Mouse (Mus musculus): Measurements from ENCODE around the gene Fndc9. TPM values are rescaled to one million over a fixed set of nuclear protein-coding genes. Genes with fewer than 3 reads are reported as not detected.

The Fndc9 gene
- total RNA-seq (2021), result 1 to 10 TPM; 2.9 to 3.4 TPM
- long read RNA-seq, experiment 1, partial matches to known transcripts, result 1 of 16 reads
- long read RNA-seq, experiment 1, other reads (novel, unspliced or antisense), result 12 of 16 reads
- long read RNA-seq, experiment 2, partial matches to known transcripts, result 0 of 22 reads
- long read RNA-seq, experiment 2, other reads (novel, unspliced or antisense), result 20 of 22 reads

- DNase-seq (ENCODE audit: low spot score in 2 of 2), result peak in 1 of 2 experiments; percentile 67
Observed at GRCm38 (mm10) chr11:46235334-46235733, at the start of gene Fndc9. Gene Fndc9 (plus strand): TSS chr11:46235531.

- no peak for DNase-seq (ENCODE audit: low spot score in 2 of 2)
Observed at GRCm38 (mm10) chr11:46188283-46188682, 47.0 kb upstream of the Fndc9 start.

DNA sequence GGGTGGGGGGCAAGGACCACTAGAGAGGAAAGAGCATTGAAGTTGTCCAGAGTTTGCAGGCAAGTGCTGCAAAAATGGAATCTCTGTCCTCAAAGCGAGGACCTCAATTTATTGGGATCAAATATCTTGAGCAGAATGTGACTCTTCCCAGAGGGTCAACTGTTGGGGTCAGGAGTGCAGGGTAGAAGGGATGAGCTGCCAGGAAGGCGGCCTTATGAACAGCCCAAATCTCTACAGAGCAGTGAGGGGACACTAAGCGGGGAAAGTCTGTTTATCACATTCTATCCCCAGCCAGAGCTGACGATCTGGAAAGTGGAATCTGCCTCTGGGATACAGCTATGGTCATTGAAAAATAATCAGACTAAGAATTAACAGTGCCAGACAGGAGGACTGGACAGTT is 41.2 kb upstream of the Fndc9 start:
- DNase-seq (ENCODE audit: low spot score in 2 of 2), result no peak

- no peak for DNase-seq (ENCODE audit: low spot score in 2 of 2)
Observed at GRCm38 (mm10) chr11:46200664-46201063, 34.7 kb upstream of the Fndc9 start.

DNA sequence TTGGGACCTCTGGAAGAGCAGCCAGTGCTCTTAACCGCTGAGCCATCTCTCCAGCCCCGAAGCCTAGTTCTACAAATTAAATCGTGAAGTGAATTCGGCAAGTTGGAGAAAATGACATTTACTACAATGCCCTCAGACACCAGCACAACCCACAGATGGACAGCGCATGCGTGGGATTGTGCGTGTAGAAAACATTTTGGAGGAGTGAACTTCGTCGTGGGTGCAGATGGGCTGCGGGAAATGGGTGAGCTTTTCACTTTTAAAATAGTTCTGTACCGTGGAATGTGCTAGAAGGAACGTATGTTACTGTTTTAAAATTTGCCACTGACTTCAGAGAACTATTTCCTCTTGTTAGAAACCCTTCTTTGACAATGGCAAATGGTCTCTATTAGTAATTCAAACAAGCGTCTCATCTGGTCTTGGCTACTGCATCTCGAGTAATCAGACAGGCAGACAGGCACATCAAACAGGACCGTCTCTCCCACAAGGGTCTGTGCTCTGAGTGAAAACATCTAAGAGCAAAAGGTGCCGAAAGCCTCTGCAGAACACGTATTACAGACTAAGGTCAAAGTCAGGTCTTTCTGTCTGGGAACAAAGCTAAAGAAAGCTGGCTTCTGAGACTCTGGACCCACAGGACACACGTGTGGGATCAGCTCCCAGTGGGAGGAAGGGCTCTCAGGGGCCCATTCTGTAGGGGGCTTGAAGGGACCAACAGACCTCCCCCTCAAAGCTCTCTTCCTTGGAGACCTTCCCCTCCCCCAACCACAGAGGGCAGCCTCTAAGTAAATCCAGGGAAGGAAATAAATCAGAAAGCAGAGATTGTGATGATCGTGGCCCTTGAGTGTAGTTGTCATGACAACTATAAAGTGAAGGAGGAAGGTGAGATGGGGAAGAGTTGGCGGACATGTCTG is 33.4 kb upstream of the Fndc9 start:
- peak; percentile 48 to 68 for DNase-seq (ENCODE audit: low spot score in 2 of 2)

- DNase-seq (ENCODE audit: low spot score in 2 of 2), result no peak
Observed at GRCm38 (mm10) chr11:46202547-46202887, 32.8 kb upstream of the Fndc9 start.

DNA sequence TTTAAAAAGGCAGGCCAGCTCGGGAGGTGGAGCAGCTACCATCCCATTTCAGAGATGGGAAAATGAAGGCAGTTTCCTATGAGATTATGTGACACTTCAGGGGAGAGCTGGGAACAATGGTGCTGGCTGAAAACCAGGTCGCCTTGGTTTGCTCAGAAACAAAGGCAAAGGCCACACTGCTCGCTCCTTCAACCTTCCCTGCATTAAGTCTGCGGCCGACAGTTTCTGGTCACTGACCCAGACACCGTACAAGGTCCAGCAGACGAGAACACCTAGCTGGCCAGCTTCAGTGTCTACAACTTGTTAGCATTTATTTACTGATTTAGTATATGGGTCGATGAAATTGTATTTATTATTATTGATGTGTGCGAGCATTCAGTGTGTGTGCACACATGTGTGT is 30.5 kb upstream of the Fndc9 start:
- no peak for DNase-seq (ENCODE audit: low spot score in 2 of 2)

GRCm38 (mm10) chr11:46205639-46206409 is 29.5 kb upstream of the Fndc9 start:
- DNase-seq (ENCODE audit: low spot score in 2 of 2), result no peak

GRCm38 (mm10) chr11:46209884-46210283 is 25.4 kb upstream of the Fndc9 start:
- DNase-seq (ENCODE audit: low spot score in 2 of 2), result no peak

DNA sequence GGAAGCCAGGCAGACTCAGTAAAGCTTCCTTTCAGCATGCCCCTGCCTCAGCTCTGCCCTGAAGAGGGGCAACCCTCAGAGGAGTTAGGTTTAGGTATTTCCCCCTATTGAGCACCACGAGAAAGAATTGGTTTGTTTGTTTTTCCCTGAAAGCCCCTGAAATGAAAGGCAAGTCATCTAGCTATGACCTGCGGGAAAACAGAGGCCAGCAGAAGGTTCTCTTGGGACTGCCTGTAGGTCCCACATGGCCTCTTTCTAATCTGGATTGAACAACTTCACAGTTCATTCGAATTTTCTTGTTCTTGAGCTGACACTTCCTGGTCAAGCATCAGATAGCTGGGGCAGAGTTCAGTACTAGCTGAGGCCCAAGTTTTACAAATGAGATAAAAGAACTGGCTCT is 23.5 kb upstream of the Fndc9 start:
- DNase-seq (ENCODE audit: low spot score in 2 of 2), result no peak

- no peak for DNase-seq (ENCODE audit: low spot score in 2 of 2)
Observed at GRCm38 (mm10) chr11:46213844-46214243, 21.5 kb upstream of the Fndc9 start.

GRCm38 (mm10) chr11:46214368-46215230 is 20.7 kb upstream of the Fndc9 start:
- no peak for DNase-seq (ENCODE audit: low spot score in 2 of 2)

GRCm38 (mm10) chr11:46215354-46215753 is 20.0 kb upstream of the Fndc9 start:
- DNase-seq (ENCODE audit: low spot score in 2 of 2), result peak; percentile 63 to 68

DNA sequence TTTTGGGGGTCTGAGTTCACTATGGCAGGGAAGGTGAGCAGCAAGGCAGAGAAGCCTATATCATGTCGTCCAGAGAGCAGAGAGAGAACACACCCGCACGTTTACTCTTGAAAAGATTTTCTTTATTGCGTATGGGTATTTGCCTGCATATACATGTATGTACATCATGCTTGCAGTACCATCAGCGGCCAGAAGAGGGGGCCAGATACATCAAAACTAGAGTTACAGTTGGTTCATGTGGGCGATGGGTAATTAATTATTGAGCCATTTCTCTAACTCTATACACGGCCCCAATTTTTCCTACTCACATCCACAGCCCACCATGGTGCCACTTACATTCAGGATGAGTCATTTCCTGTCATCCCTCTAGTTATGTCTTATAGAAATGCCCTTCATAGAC is 18.7 kb upstream of the Fndc9 start:
- peak in 1 of 2 experiments; percentile 62 for DNase-seq (ENCODE audit: low spot score in 2 of 2)

- no peak for DNase-seq (ENCODE audit: low spot score in 2 of 2)
Observed at GRCm38 (mm10) chr11:46217686-46218085, 17.6 kb upstream of the Fndc9 start.

DNA sequence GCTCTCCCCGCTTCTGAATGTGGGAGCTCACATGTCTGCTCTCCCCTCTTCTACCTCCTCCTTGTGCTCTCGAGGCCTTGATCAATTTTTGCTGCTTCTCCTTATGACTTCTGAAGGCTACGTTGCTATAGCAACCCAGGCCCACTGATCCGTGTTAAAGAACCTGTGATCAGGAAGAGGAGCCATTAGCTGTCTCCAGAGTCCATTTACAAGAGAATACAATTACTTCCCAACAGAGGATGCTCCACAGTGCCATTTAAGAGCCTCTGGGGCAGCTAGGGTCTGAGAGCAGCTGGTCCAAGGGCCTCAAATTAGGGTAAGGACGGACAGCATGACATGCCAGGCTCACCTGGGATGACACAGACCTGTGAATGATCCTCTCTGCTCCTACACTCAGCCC is 16.7 kb upstream of the Fndc9 start:
- no peak for DNase-seq (ENCODE audit: low spot score in 2 of 2)

- no peak for DNase-seq (ENCODE audit: low spot score in 2 of 2)
Observed at GRCm38 (mm10) chr11:46219380-46219779, 16.0 kb upstream of the Fndc9 start.

DNA sequence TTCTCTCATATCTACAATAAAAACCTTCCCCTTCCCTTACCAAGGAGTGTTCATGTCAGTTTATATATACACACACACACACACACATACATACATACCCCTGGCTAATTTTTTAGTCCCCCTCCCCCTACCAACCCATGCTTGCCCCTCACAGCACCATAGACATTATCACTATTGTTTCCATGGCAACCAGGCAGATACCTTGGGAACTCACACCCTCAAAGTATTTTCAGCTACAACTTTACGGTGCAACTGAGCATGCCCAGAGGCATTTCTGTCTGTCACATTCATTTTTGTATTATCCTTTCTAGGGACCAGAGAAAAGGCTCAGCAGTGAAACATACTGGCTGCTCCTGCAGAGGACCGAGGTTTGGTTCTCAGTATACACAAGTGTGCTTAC is 15.1 kb upstream of the Fndc9 start:
- no peak for DNase-seq (ENCODE audit: low spot score in 2 of 2)

- no peak for DNase-seq (ENCODE audit: low spot score in 2 of 2)
Observed at GRCm38 (mm10) chr11:46223575-46223974, 11.8 kb upstream of the Fndc9 start.

- DNase-seq (ENCODE audit: low spot score in 2 of 2), result no peak
Observed at GRCm38 (mm10) chr11:46225345-46225744, 10.0 kb upstream of the Fndc9 start.

DNA sequence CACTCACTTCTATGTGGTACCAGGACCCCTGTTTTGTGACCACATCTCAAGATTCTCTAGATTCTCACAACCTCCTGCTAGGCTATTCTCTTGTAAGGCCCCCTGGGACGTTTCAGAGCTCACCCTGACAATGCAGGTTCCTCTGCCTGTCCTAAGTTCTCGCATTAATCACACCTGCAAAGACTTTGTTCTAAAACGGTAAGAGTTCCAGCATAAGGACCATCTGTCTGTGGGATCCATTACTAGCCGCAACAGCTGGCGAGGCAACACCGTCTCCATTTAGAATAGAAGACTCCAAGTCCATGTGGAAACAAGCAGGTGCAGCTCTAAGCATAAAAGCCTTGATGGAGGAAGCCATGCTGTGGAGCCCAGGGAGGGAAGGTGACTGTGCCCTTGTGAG is 5.1 kb upstream of the Fndc9 start:
- DNase-seq (ENCODE audit: low spot score in 2 of 2), result no peak
